Mouse (Mus musculus) megakaryocyte, adult 5-6 weeks (primary cell): ENCODE measurements around the gene Coro1b. TPM values are rescaled to one million over a fixed set of nuclear protein-coding genes. Genes with fewer than 3 reads are reported as not detected.

Source experiments
- ATAC-seq: 2 replicates; pipeline ENCODE4 v1.8.0; 2016; ENCODE audit warnings: mild to moderate bottlenecking, inconsistent platforms; ENCODE audit not compliant: poor library complexity, severe bottlenecking
- total RNA-seq, 2 experiments: library from RNA; stranded (forward) in 1 of 2; stranded (reverse) in 1 of 2; fragments of 153-499, 151-499 nt in 1 of 2; fragments of 221-1000, 200-1000 nt in 1 of 2; gene quantifications; 2 replicates each; pipeline versions ENCODE4 v1.2.3 to v1.2.4; 2015 to 2017

The Coro1b gene
- total RNA-seq, 2 experiments from 2014 or later: 142 to 345 TPM

GRCm38 (mm10) chr19:4139446-4139845 lies 9.0 kb upstream of the Coro1b start, which contains the start of gene Gpr152:
Gene Gpr152 (plus strand): TSS chr19:4139787.
- no peak for ATAC-seq

GRCm38 (mm10) chr19:4140147-4140546 lies 8.3 kb upstream of the Coro1b start:
- no peak for ATAC-seq

GRCm38 (mm10) chr19:4142416-4143173 lies 5.8 kb upstream of the Coro1b start:
- no peak for ATAC-seq

- no peak for ATAC-seq
Observed at GRCm38 (mm10) chr19:4143759-4144268, 4.6 kb upstream of the Coro1b start, which contains the start of gene Cabp4. Gene Cabp4 (minus strand): TSS chr19:4144033.

GRCm38 (mm10) chr19:4144550-4145498 lies 3.6 kb upstream of the Coro1b start:
- no peak for ATAC-seq

- ATAC-seq: no peak
Observed at GRCm38 (mm10) chr19:4145936-4146335, 2.5 kb upstream of the Coro1b start.

- no peak for ATAC-seq
Observed at GRCm38 (mm10) chr19:4146366-4147021, 1.9 kb upstream of the Coro1b start.

- ATAC-seq: peak; percentile 20; the same call in 1 of the 2 replicates
Observed at GRCm38 (mm10) chr19:4147022-4147405, 1.4 kb upstream of the Coro1b start.

GRCm38 (mm10) chr19:4147782-4148490 lies 483 bp upstream of the Coro1b start:
- ATAC-seq: no peak

- ATAC-seq: no peak
Observed at GRCm38 (mm10) chr19:4148819-4149218, 400 bp downstream of the Coro1b start.

- ATAC-seq: no peak
Observed at GRCm38 (mm10) chr19:4149283-4149682, 864 bp downstream of the Coro1b start.

- ATAC-seq: no peak
Observed at GRCm38 (mm10) chr19:4149764-4150461, 1.5 kb downstream of the Coro1b start.

GRCm38 (mm10) chr19:4150567-4151487 lies 2.4 kb downstream of the Coro1b start:
- no peak for ATAC-seq

GRCm38 (mm10) chr19:4151488-4151860 lies 3.1 kb downstream of the Coro1b start:
- ATAC-seq: no peak

GRCm38 (mm10) chr19:4151898-4152297 lies 3.5 kb downstream of the Coro1b start:
- no peak for ATAC-seq

GRCm38 (mm10) chr19:4152445-4153231 lies 4.2 kb downstream of the Coro1b start:
- no peak for ATAC-seq

- no peak for ATAC-seq
Observed at GRCm38 (mm10) chr19:4153232-4153654, 4.8 kb downstream of the Coro1b start, which contains the start of gene Ptprcap. Gene Ptprcap (plus strand): TSS chr19:4153604.
